Mouse (Mus musculus) kidney, adult 18-20 months (tissue): ENCODE measurements around the gene Olfr638.
"Not testable (repeated sequence)": the region's sequence is repeated elsewhere in the genome, so short reads cannot be mapped to it uniquely, and the experiment has no call there.

ENCODE experiments used
- DNase-seq: peaks from one replicate; pipeline ENCODE4 v3.0.0; 2021

Olfr638 gene

GRCm38 (mm10) chr7:103998446-103998845 is at the start of gene Olfr638:
Olfr638 (plus strand) TSS chr7:103998746.
- no peak for DNase-seq

GRCm38 (mm10) chr7:103966873-103967272 is 31.7 kb upstream of the Olfr638 start:
- DNase-seq: not testable (repeated sequence)

GRCm38 (mm10) chr7:103970852-103971251 is 27.7 kb upstream of the Olfr638 start, which contains the start of gene Olfr635:
Olfr635 (plus strand) TSS chr7:103971152.
- no peak for DNase-seq

- DNase-seq: no peak
These were observed 26.8 kb upstream of the Olfr638 start for GRCm38 (mm10) chr7:103971782-103972181.

- no peak for DNase-seq
These were observed 578 bp downstream of the Olfr638 start for GRCm38 (mm10) chr7:103999124-103999523.

GRCm38 (mm10) chr7:104017203-104017602 is 18.7 kb downstream of the Olfr638 start, which contains the start of gene Olfr639:
Olfr639 (minus strand) TSS chr7:104017303.
- no peak for DNase-seq

GRCm38 (mm10) chr7:104018953-104019352 is 20.4 kb downstream of the Olfr638 start:
- DNase-seq: no peak

GRCm38 (mm10) chr7:104021651-104022050 is 23.1 kb downstream of the Olfr638 start:
- DNase-seq: no peak

GRCm38 (mm10) chr7:104025473-104025872 is 26.9 kb downstream of the Olfr638 start, which contains the start of gene Olfr640:
Olfr640 (minus strand) TSS chr7:104025573.
- DNase-seq: no peak

GRCm38 (mm10) chr7:104026978-104027377 is 28.4 kb downstream of the Olfr638 start:
- DNase-seq: no peak

GRCm38 (mm10) chr7:104035145-104035544 is 36.6 kb downstream of the Olfr638 start, which contains the start of gene Olfr641:
Olfr641 (plus strand) TSS chr7:104035445.
- no peak for DNase-seq

- no peak for DNase-seq
These were observed 52.2 kb downstream of the Olfr638 start for GRCm38 (mm10) chr7:104050745-104051144.

GRCm38 (mm10) chr7:104052566-104052965 is 54.0 kb downstream of the Olfr638 start, which contains the start of gene Olfr642:
Olfr642 (minus strand) TSS chr7:104052666.
- no peak for DNase-seq
